ENCODE assay signal across 8 mouse cellular contexts in genomic region chr15:27943486-27944195, GRCm38 (mm10).
A peak's percentile ranks its signal among the peaks of the same experiment; 100 is the strongest.
DNase-seq lines count a peak whose midpoint lies in the region; ATAC-seq and TF ChIP-seq lines count a peak whose summit lies in the region.

No protein-coding gene starts in this region.

- no peaks in the 10 kb centered on the region for H3K27me3 ChIP-seq in C2C12 (ENCODE audit: control insufficient read depth, insufficient read depth, insufficient read length)
- no peaks in the 10 kb centered on the region for H3K27me3 ChIP-seq in embryonic facial prominence, embryonic 14.5 days (replicated peaks; ENCODE audit: control insufficient read depth, insufficient read depth, low read length)
- H3K27me3 ChIP-seq in hindbrain, embryonic 15.5 days = no peaks in the 10 kb centered on the region
- no peaks in the 10 kb centered on the region for H3K27me3 ChIP-seq in neural tube, embryonic 13.5 days

- peak; percentile 36 to 67 for DNase-seq in adrenal gland, adult (ENCODE audit: inconsistent age in 2 of 2, low spot score in 1 of 2)
- no peak for DNase-seq in adrenal gland, adult 18-20 months (ENCODE audit: low spot score in 2 of 2)
- peak; percentile 82 for DNase-seq in embryonic facial prominence, embryonic 14.5 days (ENCODE audit: low spot score)
- no peak for DNase-seq in gastrocnemius, postnatal 10 days

- H3K9me3 ChIP-seq in embryonic facial prominence, embryonic 14.5 days (ENCODE audit: control insufficient read depth, low read length) = no peaks in the 10 kb centered on the region
- H3K9me3 ChIP-seq in hindbrain, embryonic 15.5 days = no peaks in the 10 kb centered on the region
- no peaks in the 10 kb centered on the region for H3K9me3 ChIP-seq in neural tube, embryonic 13.5 days

- peaks cover 21% of the 10 kb centered on the region for H3K4me1 ChIP-seq in embryonic facial prominence, embryonic 14.5 days (ENCODE audit: control insufficient read depth, insufficient read depth, low read length)
- H3K4me1 ChIP-seq in hindbrain, embryonic 15.5 days (replicated peaks) = peaks cover 74% of the 10 kb centered on the region
- H3K4me1 ChIP-seq in neural tube, embryonic 13.5 days (replicated peaks) = peaks cover 75% of the 10 kb centered on the region

- H3K27ac ChIP-seq in embryonic facial prominence, embryonic 14.5 days (replicated peaks; ENCODE audit: low read depth, low read length) = no peak overlapping the region
- H3K27ac ChIP-seq in hindbrain, embryonic 15.5 days (replicated peaks) = peak overlapping the region; percentile 71
- H3K27ac ChIP-seq in neural tube, embryonic 13.5 days (replicated peaks) = peak overlapping the region; percentile 52; the same call in 1 of the 2 replicates

- no peak overlapping the region for H3ac ChIP-seq in C2C12 (ENCODE audit: control insufficient read depth, insufficient read length, low read depth)

- ATAC-seq in embryonic facial prominence, embryonic 14.5 days (ENCODE audit: low read depth) = peak; percentile 74
- peak; percentile 74 for ATAC-seq in hindbrain, embryonic 15.5 days (ENCODE audit: low FRiP score, low read depth)
- ATAC-seq in neural tube, embryonic 13.5 days (ENCODE audit: low read depth) = peak; percentile 58
- no peak for ATAC-seq in CD4-positive, CD25-positive, alpha-beta regulatory T cell, adult 4 months

- H3K79me2 ChIP-seq in C2C12 (ENCODE audit: control insufficient read depth, insufficient read depth) = peaks cover 100% of the 10 kb centered on the region

- H3K36me3 ChIP-seq in C2C12 (ENCODE audit: control insufficient read depth, insufficient read depth) = no peaks in the 10 kb centered on the region
- no peaks in the 10 kb centered on the region for H3K36me3 ChIP-seq in embryonic facial prominence, embryonic 14.5 days (ENCODE audit: control insufficient read depth, insufficient read depth, low read length)
- no peaks in the 10 kb centered on the region for H3K36me3 ChIP-seq in hindbrain, embryonic 15.5 days
- H3K36me3 ChIP-seq in neural tube, embryonic 13.5 days = no peaks in the 10 kb centered on the region

- WGBS in embryonic facial prominence, embryonic 14.5 days = 53% methylated on average over 18 of the region's 18 CpGs
- 17% methylated on average over 18 of the region's 18 CpGs for whole genome bisulfite sequencing in hindbrain, embryonic 15.5 days
- 27% methylated on average over 18 of the region's 18 CpGs for WGBS in neural tube, embryonic 13.5 days

- no peak overlapping the region for H3K4me2 ChIP-seq in embryonic facial prominence, embryonic 14.5 days (ENCODE audit: low read depth, low read length)
- peak overlapping the region; percentile 38 for H3K4me2 ChIP-seq in hindbrain, embryonic 15.5 days
- peak overlapping the region; percentile 21 for H3K4me2 ChIP-seq in neural tube, embryonic 13.5 days

- H3K79me3 ChIP-seq in C2C12 (ENCODE audit: low read depth) = peaks cover 86% of the 10 kb centered on the region

- H3K4me3 ChIP-seq in C2C12 (ENCODE audit: insufficient read depth, poor library complexity, severe bottlenecking) = no peak overlapping the region
- H3K4me3 ChIP-seq in embryonic facial prominence, embryonic 14.5 days (ENCODE audit: low read depth, low read length) = no peak overlapping the region
- H3K4me3 ChIP-seq in hindbrain, embryonic 15.5 days = no peak overlapping the region
- H3K4me3 ChIP-seq in neural tube, embryonic 13.5 days = no peak overlapping the region

- no peak for TF ChIP-seq CTCF in C2C12 (IDR thresholded peaks at IDR 0.05; ENCODE audit: control insufficient read depth, insufficient read depth, insufficient read length)

- no peak overlapping the region for H3K9ac ChIP-seq in embryonic facial prominence, embryonic 14.5 days (ENCODE audit: low read depth, low read length)
- no peak overlapping the region for H3K9ac ChIP-seq in hindbrain, embryonic 15.5 days
- H3K9ac ChIP-seq in neural tube, embryonic 13.5 days = peak overlapping the region; percentile 36

TF ChIP-seq in C2C12, 6 proteins besides CTCF, POLR2A, EP300 and RAD21:
- TF ChIP-seq MYOD1 (IDR thresholded peaks at IDR 0.05; ENCODE audit: control insufficient read depth, insufficient read length, low read depth) = peak; percentile 53
- TF ChIP-seq MAX (IDR thresholded peaks at IDR 0.05) = no peak
- no peak for TF ChIP-seq FOSL1 (IDR thresholded peaks at IDR 0.05; ENCODE audit: insufficient read depth, low read length, poor library complexity, severe bottlenecking)
- TF ChIP-seq USF1 (IDR thresholded peaks at IDR 0.05; ENCODE audit: low read depth) = peak; percentile 87

Comparison
In these comparisons a context has a peak if more than half of its experiments do, and no peak if none do; other contexts are left out.
1. DNase-seq: peak in adrenal gland, adult (2 of 2) and embryonic facial prominence, embryonic 14.5 days (single experiment); none in adrenal gland, adult 18-20 months (0 of 2) and gastrocnemius, postnatal 10 days (single experiment).